Mouse (Mus musculus): ENCODE results near the gene Uspl1. TPM values are rescaled to one million over a fixed set of nuclear protein-coding genes. Genes with fewer than 3 reads are reported as not detected.

Gene Uspl1
- polyA plus RNA-seq, 1 experiment from 2014 or later: 31.1 TPM

GRCm38 (mm10) chr5:149237221-149237950 is 53.2 kb downstream of the Uspl1 start:
- no peaks in the 10 kb centered on the region for H3K36me3 ChIP-seq (ENCODE audit: control insufficient read depth, insufficient read depth, low read length)
- 80% methylated on average over 24 of the region's 24 CpGs for WGBS
- no peak overlapping the region for H3K4me3 ChIP-seq (ENCODE audit: low read length)
- H3K4me1 ChIP-seq (ENCODE audit: control insufficient read depth, insufficient read depth, low read length): no peaks in the 10 kb centered on the region
- no peak overlapping the region for H3K27ac ChIP-seq (ENCODE audit: low read length)
- H3K4me2 ChIP-seq (ENCODE audit: low read depth, low read length): no peak overlapping the region
- ATAC-seq: no peak
- no peaks in the 10 kb centered on the region for H3K27me3 ChIP-seq (replicated peaks; ENCODE audit: control insufficient read depth, insufficient read depth, low read length)
- H3K9me3 ChIP-seq (ENCODE audit: control insufficient read depth, low read length): no peaks in the 10 kb centered on the region
- H3K9ac ChIP-seq (ENCODE audit: low read depth, low read length): no peak overlapping the region; the same call in 1 of the 2 replicates

DNA sequence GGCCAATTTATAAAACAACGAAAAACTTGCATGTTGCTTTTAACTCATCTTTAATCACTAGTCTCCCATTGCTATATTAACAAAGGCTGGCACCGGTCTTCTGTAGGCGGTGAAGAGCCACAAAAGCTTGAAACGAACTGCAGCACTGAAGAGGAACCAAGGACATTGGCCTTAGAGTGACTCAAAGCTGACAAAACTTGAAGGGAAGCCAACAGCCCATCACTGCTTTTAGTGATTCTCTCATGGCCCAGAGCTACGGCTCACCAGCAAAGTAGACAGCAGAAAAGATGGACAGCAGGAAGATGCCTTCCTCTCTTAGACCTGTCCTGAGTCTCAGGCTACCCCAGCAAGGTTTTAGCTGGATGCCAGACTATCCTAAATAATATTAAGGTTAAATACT is 58.3 kb downstream of the Uspl1 start:
- Histone ChIP-seq H3K4me2 (ENCODE audit: low read depth, low read length) (no peak overlapping the region), H3K9me3 (ENCODE audit: control insufficient read depth, low read length) (no peaks in the 10 kb centered on the region), H3K9ac (ENCODE audit: low read depth, low read length) (no peak overlapping the region), H3K27me3 (replicated peaks; ENCODE audit: control insufficient read depth, insufficient read depth, low read length) (no peaks in the 10 kb centered on the region), H3K27ac (ENCODE audit: low read length) (no peak overlapping the region), H3K4me3 (ENCODE audit: low read length) (no peak overlapping the region), H3K36me3 (ENCODE audit: control insufficient read depth, insufficient read depth, low read length) (no peaks in the 10 kb centered on the region), H3K4me1 (ENCODE audit: control insufficient read depth, insufficient read depth, low read length) (peaks cover 13% of the 10 kb centered on the region)
- ATAC-seq: no peak
- 94% methylated on average over 5 of the region's 5 CpGs for WGBS

- no peak for ATAC-seq
- Histone ChIP-seq H3K36me3 (ENCODE audit: control insufficient read depth, insufficient read depth, low read length) (no peaks in the 10 kb centered on the region), H3K9ac (ENCODE audit: low read depth, low read length) (no peak overlapping the region), H3K9me3 (ENCODE audit: control insufficient read depth, low read length) (no peaks in the 10 kb centered on the region), H3K27me3 (replicated peaks; ENCODE audit: control insufficient read depth, insufficient read depth, low read length) (no peaks in the 10 kb centered on the region), H3K4me3 (ENCODE audit: low read length) (no peak overlapping the region), H3K4me2 (ENCODE audit: low read depth, low read length) (no peak overlapping the region), H3K27ac (ENCODE audit: low read length) (no peak overlapping the region), H3K4me1 (ENCODE audit: control insufficient read depth, insufficient read depth, low read length) (peaks cover 13% of the 10 kb centered on the region)
- 36% methylated on average over 5 of the region's 5 CpGs for WGBS
Measured at GRCm38 (mm10) chr5:149243053-149243452, 58.9 kb downstream of the Uspl1 start.

- H3K9ac ChIP-seq (ENCODE audit: low read depth, low read length): peak overlapping the region; percentile 65
- H3K27ac ChIP-seq (ENCODE audit: low read length): peak overlapping the region; percentile 52; the same call in 1 of the 2 replicates
- H3K9me3 ChIP-seq (ENCODE audit: control insufficient read depth, low read length): no peaks in the 10 kb centered on the region
Measured at GRCm38 (mm10) chr5:149245391-149245964, 61.3 kb downstream of the Uspl1 start.

DNA sequence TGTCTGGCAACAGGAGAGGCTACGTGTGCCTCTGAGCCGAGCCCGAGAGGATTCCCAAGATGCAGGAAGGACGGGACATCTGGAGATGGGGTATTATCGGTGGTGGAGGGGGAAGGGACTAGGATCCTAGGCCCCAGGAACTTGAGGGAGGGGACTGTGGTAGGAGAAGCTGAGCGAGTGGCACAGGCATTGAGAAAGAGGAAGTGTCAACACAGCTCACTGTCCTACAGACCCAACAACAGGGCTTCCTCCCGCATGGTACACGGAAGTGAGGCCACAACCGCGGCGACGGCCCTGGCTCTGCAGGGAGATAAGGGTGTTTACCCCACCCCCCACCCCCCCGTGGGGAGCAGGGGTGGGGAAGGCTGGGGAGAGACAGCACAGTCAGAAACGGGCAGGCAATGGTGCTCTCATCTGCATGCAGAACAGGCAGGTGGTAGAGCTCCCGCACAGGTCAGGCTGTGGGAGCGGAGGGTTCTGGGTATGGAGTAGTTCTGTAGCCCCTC is 61.9 kb downstream of the Uspl1 start:
- peak overlapping the region; percentile 65 for H3K9ac ChIP-seq (ENCODE audit: low read depth, low read length)
- WGBS: 7% methylated on average over 16 of the region's 16 CpGs

More at GRCm38 (mm10) chr5:149245391-149245964, 61.3 kb downstream of the Uspl1 start:
- Histone ChIP-seq H3K4me2 (ENCODE audit: low read depth, low read length) (peak overlapping the region; percentile 55), H3K27me3 (replicated peaks; ENCODE audit: control insufficient read depth, insufficient read depth, low read length) (no peaks in the 10 kb centered on the region), H3K4me1 (ENCODE audit: control insufficient read depth, insufficient read depth, low read length) (peaks cover 13% of the 10 kb centered on the region), H3K36me3 (ENCODE audit: control insufficient read depth, insufficient read depth, low read length) (no peaks in the 10 kb centered on the region), H3K4me3 (ENCODE audit: low read length) (peak overlapping the region; percentile 37)
- ATAC-seq: 0 out of 2 replicates have a peak, but pooled peaks have one; percentile 4
- WGBS: 28% methylated on average over 9 of the region's 9 CpGs

GRCm38 (mm10) chr5:149247047-149247904 is 63.1 kb downstream of the Uspl1 start:
- Histone ChIP-seq H3K4me1 (ENCODE audit: control insufficient read depth, insufficient read depth, low read length) (peaks cover 13% of the 10 kb centered on the region), H3K27me3 (replicated peaks; ENCODE audit: control insufficient read depth, insufficient read depth, low read length) (no peaks in the 10 kb centered on the region), H3K36me3 (ENCODE audit: control insufficient read depth, insufficient read depth, low read length) (no peaks in the 10 kb centered on the region), H3K9ac (ENCODE audit: low read depth, low read length) (no peak overlapping the region), H3K9me3 (ENCODE audit: control insufficient read depth, low read length) (no peaks in the 10 kb centered on the region), H3K4me2 (ENCODE audit: low read depth, low read length) (0 out of 2 replicates have a peak overlapping the region, but pooled peaks have one; percentile 10), H3K27ac (ENCODE audit: low read length) (peak overlapping the region; percentile 31; the same call in 1 of the 2 replicates), H3K4me3 (ENCODE audit: low read length) (no peak overlapping the region)
- ATAC-seq: 0 out of 2 replicates have a peak, but pooled peaks have one; percentile 34
- 32% methylated on average over 19 of the region's 20 CpGs for WGBS

More for the DNA sequence above, 61.9 kb downstream of the Uspl1 start:
- Histone ChIP-seq H3K36me3 (ENCODE audit: control insufficient read depth, insufficient read depth, low read length) (no peaks in the 10 kb centered on the region), H3K4me1 (ENCODE audit: control insufficient read depth, insufficient read depth, low read length) (peaks cover 13% of the 10 kb centered on the region), H3K27me3 (replicated peaks; ENCODE audit: control insufficient read depth, insufficient read depth, low read length) (no peaks in the 10 kb centered on the region), H3K9me3 (ENCODE audit: control insufficient read depth, low read length) (no peaks in the 10 kb centered on the region), H3K27ac (ENCODE audit: low read length) (peak overlapping the region; percentile 52), H3K4me2 (ENCODE audit: low read depth, low read length) (peak overlapping the region; percentile 55), H3K4me3 (ENCODE audit: low read length) (peak overlapping the region; percentile 37)
- peak; percentile 91 for ATAC-seq

GRCm38 (mm10) chr5:149252303-149252702 is 68.2 kb downstream of the Uspl1 start:
- no peak overlapping the region for H3K27ac ChIP-seq (ENCODE audit: low read length)
- no peak overlapping the region for H3K4me3 ChIP-seq (ENCODE audit: low read length)
- H3K27me3 ChIP-seq (replicated peaks; ENCODE audit: control insufficient read depth, insufficient read depth, low read length): no peaks in the 10 kb centered on the region
- H3K36me3 ChIP-seq (ENCODE audit: control insufficient read depth, insufficient read depth, low read length): no peaks in the 10 kb centered on the region
- WGBS: 77% methylated on average over 3 of the region's 3 CpGs
- no peak for ATAC-seq
- H3K4me1 ChIP-seq (ENCODE audit: control insufficient read depth, insufficient read depth, low read length): 0 out of 2 replicates have a peak, but pooled peaks cover 3% of the 10 kb centered on the region
- no peak overlapping the region for H3K4me2 ChIP-seq (ENCODE audit: low read depth, low read length)
- H3K9me3 ChIP-seq (ENCODE audit: control insufficient read depth, low read length): no peaks in the 10 kb centered on the region
- H3K9ac ChIP-seq (ENCODE audit: low read depth, low read length): no peak overlapping the region

- 75% methylated on average over 2 of the region's 2 CpGs for WGBS
- Histone ChIP-seq H3K4me2 (ENCODE audit: low read depth, low read length) (no peak overlapping the region), H3K27ac (ENCODE audit: low read length) (no peak overlapping the region), H3K36me3 (ENCODE audit: control insufficient read depth, insufficient read depth, low read length) (no peaks in the 10 kb centered on the region), H3K4me3 (ENCODE audit: low read length) (no peak overlapping the region), H3K27me3 (replicated peaks; ENCODE audit: control insufficient read depth, insufficient read depth, low read length) (no peaks in the 10 kb centered on the region), H3K4me1 (ENCODE audit: control insufficient read depth, insufficient read depth, low read length) (0 out of 2 replicates have a peak, but pooled peaks cover 3% of the 10 kb centered on the region), H3K9ac (ENCODE audit: low read depth, low read length) (no peak overlapping the region), H3K9me3 (ENCODE audit: control insufficient read depth, low read length) (no peaks in the 10 kb centered on the region)
- no peak for ATAC-seq
Measured at GRCm38 (mm10) chr5:149253491-149253890, 69.3 kb downstream of the Uspl1 start.

GRCm38 (mm10) chr5:149255522-149255921 is 71.4 kb downstream of the Uspl1 start:
- 73% methylated on average over 2 of the region's 2 CpGs for WGBS

More at GRCm38 (mm10) chr5:149255522-149255921, 71.4 kb downstream of the Uspl1 start:
- Histone ChIP-seq H3K9me3 (ENCODE audit: control insufficient read depth, low read length) (no peaks in the 10 kb centered on the region), H3K27ac (ENCODE audit: low read length) (no peak overlapping the region), H3K4me1 (ENCODE audit: control insufficient read depth, insufficient read depth, low read length) (peaks cover 8% of the 10 kb centered on the region; the same call in 1 of the 2 replicates), H3K36me3 (ENCODE audit: control insufficient read depth, insufficient read depth, low read length) (no peaks in the 10 kb centered on the region), H3K4me3 (ENCODE audit: low read length) (no peak overlapping the region), H3K27me3 (replicated peaks; ENCODE audit: control insufficient read depth, insufficient read depth, low read length) (no peaks in the 10 kb centered on the region), H3K4me2 (ENCODE audit: low read depth, low read length) (no peak overlapping the region), H3K9ac (ENCODE audit: low read depth, low read length) (no peak overlapping the region)
- ATAC-seq: no peak

Data from intestine, embryonic 16.5 days (tissue).